Mouse (Mus musculus) lung, adult 2 months (tissue): Measurements from ENCODE around the gene Trim44.

Experiments
- CTCF ChIP-seq: fragments of 200-500 bp; IDR thresholded peaks from 2 replicates; pipeline ENCODE4 v1.5.1; 2011; ENCODE audit warnings: mild to moderate bottlenecking, low read length, control low read depth; ENCODE audit not compliant: insufficient read depth
- POLR2A ChIP-seq: fragments of 200-500 bp; IDR thresholded peaks from 2 replicates; pipeline ENCODE4 v1.6.1; 2011; ENCODE audit warnings: low read depth, mild to moderate bottlenecking, control low read depth, low read length, borderline replicate concordance; ENCODE audit errors: extremely low read depth

- no peak for TF ChIP-seq CTCF
- no peak for TF ChIP-seq POLR2A
These were observed 125.5 kb downstream of the Trim44 start for GRCm38 (mm10) chr2:102282081-102282480.
